Mouse (Mus musculus): ENCODE results near the gene Lrch3.

- TF ChIP-seq CTCF (IDR thresholded peaks at IDR 0.05; ENCODE audit: borderline replicate concordance, insufficient read depth, low read depth, low read length): no peak
- TF ChIP-seq POLR2A (IDR thresholded peaks at IDR 0.05; ENCODE audit: borderline replicate concordance, insufficient read depth, low read length): no peak
Observed at GRCm38 (mm10) chr16:32915292-32916068, 1.6 kb downstream of the Lrch3 start.
